Comparison of ENCODE assay signal across 8 mouse cellular contexts in genomic region chr11:6545857-6546192, GRCm38 (mm10). TPM values are rescaled to one million over a fixed set of nuclear protein-coding genes. Genes with fewer than 3 reads are reported as not detected.
DNase-seq lines count a peak whose midpoint lies in the region; ATAC-seq and TF ChIP-seq lines count a peak whose summit lies in the region.

No protein-coding gene starts in this region.

- WGBS in lung, adult 2 months = 21% methylated on average over 3 of the region's 3 CpGs
- WGBS in embryonic facial prominence, embryonic 14.5 days = 32% methylated on average over 3 of the region's 3 CpGs
- 15% methylated on average over 3 of the region's 3 CpGs for WGBS in intestine, postnatal 0 days
- WGBS in neural tube, embryonic 14.5 days = 16% methylated on average over 3 of the region's 3 CpGs

- H3K27ac ChIP-seq in embryonic facial prominence, embryonic 14.5 days (replicated peaks; ENCODE audit: low read depth, low read length) = peak overlapping the region; percentile 98
- peak overlapping the region; percentile 99 for H3K27ac ChIP-seq in intestine, postnatal 0 days (ENCODE audit: low read depth, low read length)
- H3K27ac ChIP-seq in neural tube, embryonic 14.5 days (ENCODE audit: low read depth, low read length) = peak overlapping the region; percentile 86

- H3K27me3 ChIP-seq in embryonic facial prominence, embryonic 14.5 days (replicated peaks; ENCODE audit: control insufficient read depth, insufficient read depth, low read length) = no peaks in the 10 kb centered on the region
- H3K27me3 ChIP-seq in intestine, postnatal 0 days (replicated peaks; ENCODE audit: control insufficient read depth, insufficient read depth, low read length) = no peaks in the 10 kb centered on the region
- no peaks in the 10 kb centered on the region for H3K27me3 ChIP-seq in neural tube, embryonic 14.5 days (ENCODE audit: control insufficient read depth, insufficient read depth, low read length)

- H3K4me1 ChIP-seq in lung, adult 2 months (ENCODE audit: control insufficient read depth, insufficient read depth, low read length) = peaks cover 10% of the 10 kb centered on the region
- peaks cover 8% of the 10 kb centered on the region for H3K4me1 ChIP-seq in embryonic facial prominence, embryonic 14.5 days (ENCODE audit: control insufficient read depth, insufficient read depth, low read length)
- no peaks in the 10 kb centered on the region for H3K4me1 ChIP-seq in intestine, postnatal 0 days (replicated peaks; ENCODE audit: control insufficient read depth, insufficient read depth, low read length)
- H3K4me1 ChIP-seq in neural tube, embryonic 14.5 days (ENCODE audit: control insufficient read depth, insufficient read depth, low read length) = peaks cover 12% of the 10 kb centered on the region

- H3K4me3 ChIP-seq in lung, adult 2 months (replicated peaks; ENCODE audit: extremely low read depth, low read depth, low read length) = peak overlapping the region; percentile 51
- H3K4me3 ChIP-seq in embryonic facial prominence, embryonic 14.5 days (ENCODE audit: low read depth, low read length) = peak overlapping the region; percentile 79
- peak overlapping the region; percentile 72 for H3K4me3 ChIP-seq in intestine, postnatal 0 days (ENCODE audit: low read depth, low read length)
- peak overlapping the region; percentile 81 for H3K4me3 ChIP-seq in neural tube, embryonic 14.5 days (ENCODE audit: low read depth, low read length)

- no peak for TF ChIP-seq POLR2A in lung, adult 2 months (IDR thresholded peaks at IDR 0.05; ENCODE audit: borderline replicate concordance, extremely low read depth, low read depth, low read length)

- H3K9ac ChIP-seq in embryonic facial prominence, embryonic 14.5 days (ENCODE audit: low read depth, low read length) = peak overlapping the region; percentile 90
- no peak overlapping the region for H3K9ac ChIP-seq in intestine, postnatal 0 days (ENCODE audit: low read depth, low read length)
- peak overlapping the region; percentile 81 for H3K9ac ChIP-seq in neural tube, embryonic 14.5 days (replicated peaks; ENCODE audit: low read depth, low read length)

- H3K9me3 ChIP-seq in embryonic facial prominence, embryonic 14.5 days (ENCODE audit: control insufficient read depth, low read length) = no peaks in the 10 kb centered on the region
- H3K9me3 ChIP-seq in intestine, postnatal 0 days (ENCODE audit: control insufficient read depth) = no peaks in the 10 kb centered on the region
- no peaks in the 10 kb centered on the region for H3K9me3 ChIP-seq in neural tube, embryonic 14.5 days (ENCODE audit: control insufficient read depth, low read length)

- H3K4me2 ChIP-seq in embryonic facial prominence, embryonic 14.5 days (ENCODE audit: low read depth, low read length) = peak overlapping the region; percentile 82
- H3K4me2 ChIP-seq in intestine, postnatal 0 days (replicated peaks; ENCODE audit: low read depth) = peak overlapping the region; percentile 78
- H3K4me2 ChIP-seq in neural tube, embryonic 14.5 days (ENCODE audit: low read depth, low read length) = peak overlapping the region; percentile 50

- no peak for TF ChIP-seq CTCF in lung, adult 2 months (IDR thresholded peaks at IDR 0.05; ENCODE audit: insufficient read depth, low read length)
- TF ChIP-seq CTCF in intestine, postnatal 0 days (IDR thresholded peaks at IDR 0.05; ENCODE audit: low read depth) = no peak

- peak; percentile 15 for ATAC-seq in embryonic facial prominence, embryonic 14.5 days (ENCODE audit: low read depth)
- no peak for ATAC-seq in intestine, postnatal 0 days
- ATAC-seq in neural tube, embryonic 14.5 days (ENCODE audit: low read depth) = no peak

- no peak for DNase-seq in lung, adult 2 months
- no peak for DNase-seq in lung, postnatal 25 days (ENCODE audit: low spot score)
- no peak for DNase-seq in embryonic facial prominence, embryonic 14.5 days (ENCODE audit: low spot score)
- DNase-seq in left cerebral cortex, adult 18-20 months (ENCODE audit: low spot score in 2 of 2) = no peak
- no peak for DNase-seq in adrenal gland, adult 8-10 months
- DNase-seq in frontal cortex, adult 2 months (ENCODE audit: extremely low spot score in 1 of 2, low spot score in 1 of 2) = no peak

- H3K36me3 ChIP-seq in embryonic facial prominence, embryonic 14.5 days (ENCODE audit: control insufficient read depth, insufficient read depth, low read length) = no peaks in the 10 kb centered on the region
- no peaks in the 10 kb centered on the region for H3K36me3 ChIP-seq in intestine, postnatal 0 days (ENCODE audit: control insufficient read depth, insufficient read depth)
- H3K36me3 ChIP-seq in neural tube, embryonic 14.5 days (ENCODE audit: control insufficient read depth, insufficient read depth, low read length) = no peaks in the 10 kb centered on the region

RNA-seq across cellular contexts. Expression of gene Ccm2, which starts 0.9 kb away (rescaled TPM):
- 77.3 and 100 TPM in 2 replicates for polyA plus RNA-seq in lung, adult 2 months (2012; rRNA removed)
- polyA plus RNA-seq in embryonic facial prominence, embryonic 14.5 days (2014; fragmentation: Nextera tagmentation; extraction: Ambion mirVana) = 93.5 and 93.7 TPM in 2 replicates
- 37.2 and 39.6 TPM in 2 replicates for polyA plus RNA-seq in intestine, postnatal 0 days (2015; fragmentation: Nextera tagmentation; extraction: Ambion mirVana)
- polyA plus RNA-seq in neural tube, embryonic 14.5 days (2014; fragmentation: Nextera tagmentation; extraction: Ambion mirVana) = 87.6 and 88.0 TPM in 2 replicates
- total RNA-seq in left cerebral cortex, adult 18-20 months (2021) = 10 to 100 TPM; 63.5 to 67.0 TPM
- 10 to 100 TPM; 35.8 to 40.8 (median 40.5) TPM for total RNA-seq in adrenal gland, adult 8-10 months (2022)
- polyA plus RNA-seq in frontal cortex, adult 2 months (2012; rRNA removed) = 83.1 and 88.2 TPM in 2 replicates

RNA-seq across cellular contexts. Expression of gene Myo1g, which starts 25.1 kb away (rescaled TPM):
- polyA plus RNA-seq in lung, adult 2 months (2012; rRNA removed) = 37.1 and 52.3 TPM in 2 replicates
- 2.1 and 2.4 TPM in 2 replicates for polyA plus RNA-seq in embryonic facial prominence, embryonic 14.5 days (2014; fragmentation: Nextera tagmentation; extraction: Ambion mirVana)
- polyA plus RNA-seq in intestine, postnatal 0 days (2015; fragmentation: Nextera tagmentation; extraction: Ambion mirVana) = 0.87 and 0.95 TPM in 2 replicates
- 0.16 and 0.59 TPM in 2 replicates for polyA plus RNA-seq in neural tube, embryonic 14.5 days (2014; fragmentation: Nextera tagmentation; extraction: Ambion mirVana)
- under 1 TPM; 0.23 to 0.49 TPM for total RNA-seq in left cerebral cortex, adult 18-20 months (2021)
- 1 to 10 TPM; 2.1 to 4.8 (median 3.4) TPM for total RNA-seq in adrenal gland, adult 8-10 months (2022)
- 0.80 and 0.96 TPM in 2 replicates for polyA plus RNA-seq in frontal cortex, adult 2 months (2012; rRNA removed)

Comparison
In these comparisons a context has a peak if more than half of its experiments do, and no peak if none do; other contexts are left out.
1. RNA of gene Myo1g, which starts 25.1 kb away (polyA plus RNA-seq): 37.1 to 52.3 TPM in lung, adult 2 months; 2.1 to 2.4 TPM in embryonic facial prominence, embryonic 14.5 days, 0.80 to 0.96 TPM in frontal cortex, adult 2 months, 0.87 to 0.95 TPM in intestine, postnatal 0 days and 0.16 to 0.59 TPM in neural tube, embryonic 14.5 days; every median in the first group is over 10 times any median in the second.
2. Peak in every context shown above with its lines, with median percentiles within 50 percentile points of each other: H3K4me3 ChIP-seq, H3K27ac ChIP-seq and H3K4me2 ChIP-seq.